Comparison of ENCODE assay signal across 24 mouse cellular contexts in the genomic region with DNA sequence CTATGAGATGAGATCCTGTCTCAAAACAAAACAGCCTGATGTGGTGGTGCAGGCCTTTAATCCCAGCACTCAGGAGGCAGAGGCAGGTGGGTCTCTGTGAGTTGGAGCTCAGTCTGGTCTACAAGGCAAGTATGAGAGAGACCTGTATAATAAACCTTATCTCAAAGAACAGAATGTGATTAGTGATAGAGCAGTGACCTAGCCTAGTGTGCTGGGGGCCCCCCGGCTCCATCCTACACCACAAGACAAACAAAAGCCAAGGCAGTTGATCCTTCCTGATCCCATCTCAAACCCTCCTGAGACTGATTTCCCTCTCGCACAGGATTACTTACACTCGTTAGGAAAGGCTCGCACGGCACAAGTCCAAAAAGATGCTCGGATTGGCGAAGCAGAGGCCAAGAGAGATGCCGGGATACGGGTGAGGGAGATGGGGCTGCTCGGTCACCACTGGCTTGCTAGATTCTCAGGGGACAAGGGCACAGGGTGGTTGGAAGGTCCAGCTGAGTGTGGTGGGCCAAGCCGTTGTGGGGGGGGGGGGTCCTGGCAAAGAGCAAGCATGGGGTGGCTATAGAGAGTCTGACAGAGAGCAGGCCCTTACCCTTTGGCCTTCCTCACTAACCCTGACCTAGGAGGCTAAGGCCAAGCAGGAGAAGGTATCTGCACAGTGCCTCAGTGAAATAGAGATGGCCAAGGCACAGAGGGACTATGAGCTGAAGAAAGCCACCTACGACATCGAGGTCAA. TPM values are rescaled to one million over a fixed set of nuclear protein-coding genes. Genes with fewer than 3 reads are reported as not detected.
A peak's percentile ranks its signal among the peaks of the same experiment; 100 is the strongest.
DNase-seq lines count a peak whose midpoint lies in the region; ATAC-seq lines count a peak whose summit lies in the region.
"Had no signal": no experiment of that assay in that cellular context is flagged by ENCODE, and none has a peak within 500 bp of the region (broad histone marks: within the 10 kb centered on the region; RNA-seq: fewer than 3 reads in every experiment).

No protein-coding gene starts in this region.

- peaks cover 75% of the 10 kb centered on the region for H3K4me1 ChIP-seq in erythroblast, embryonic 14.5 days (ENCODE audit: control insufficient read depth)
- H3K4me1 ChIP-seq in megakaryocyte, embryonic 14.5 days, result peaks cover 66% of the 10 kb centered on the region
- H3K4me1 ChIP-seq in embryonic facial prominence, embryonic 10.5 days, result peaks cover 49% of the 10 kb centered on the region

- H3K9me3 ChIP-seq in erythroblast, embryonic 14.5 days (ENCODE audit: control insufficient read depth, low read length), result no peaks in the 10 kb centered on the region
- H3K9me3 ChIP-seq in megakaryocyte, embryonic 14.5 days, result no peaks in the 10 kb centered on the region
- no peaks in the 10 kb centered on the region for H3K9me3 ChIP-seq in embryonic facial prominence, embryonic 10.5 days
- H3K9me3 ChIP-seq: forebrain, embryonic 10.5 days; hindbrain, embryonic 13.5 days; limb, embryonic 10.5 days; limb, embryonic 15.5 days; lung, embryonic 15.5 days had no signal

- H3K36me3 ChIP-seq in erythroblast, embryonic 14.5 days (ENCODE audit: control insufficient read depth), result peaks cover 58% of the 10 kb centered on the region
- H3K36me3 ChIP-seq in megakaryocyte, embryonic 14.5 days (replicated peaks; ENCODE audit: low read length), result peaks cover 63% of the 10 kb centered on the region
- H3K36me3 ChIP-seq in embryonic facial prominence, embryonic 10.5 days (replicated peaks), result peaks cover 51% of the 10 kb centered on the region

- no peak for ATAC-seq in erythroblast, adult 5-6 weeks (replicated peaks; ENCODE audit: low FRiP score, poor library complexity, severe bottlenecking)
- no peak for ATAC-seq in megakaryocyte, adult 5-6 weeks (ENCODE audit: poor library complexity, severe bottlenecking)
- ATAC-seq: forebrain, embryonic 16.5 days; intestine, embryonic 16.5 days had no signal

- H3K27ac ChIP-seq in embryonic facial prominence, embryonic 10.5 days (replicated peaks), result no peak overlapping the region
- H3K27ac ChIP-seq: forebrain, embryonic 10.5 days; hindbrain, embryonic 13.5 days; limb, embryonic 15.5 days; lung, embryonic 15.5 days had no signal

- H3K27me3 ChIP-seq in erythroblast, embryonic 14.5 days (ENCODE audit: control insufficient read depth), result peaks cover 13% of the 10 kb centered on the region
- H3K27me3 ChIP-seq in megakaryocyte, embryonic 14.5 days (replicated peaks), result no peaks in the 10 kb centered on the region
- H3K27me3 ChIP-seq in embryonic facial prominence, embryonic 10.5 days (replicated peaks; ENCODE audit: low read depth, poor library complexity, severe bottlenecking), result peaks cover 20% of the 10 kb centered on the region
- H3K27me3 ChIP-seq: limb, embryonic 15.5 days; lung, embryonic 15.5 days had no signal

- peak overlapping the region; percentile 86 for H3K4me3 ChIP-seq in erythroblast, embryonic 14.5 days (replicated peaks)
- H3K4me3 ChIP-seq in megakaryocyte, embryonic 14.5 days (replicated peaks), result peak overlapping the region; percentile 98
- peak overlapping the region; percentile 5; the same call in 1 of the 2 replicates for H3K4me3 ChIP-seq in embryonic facial prominence, embryonic 10.5 days
- H3K4me3 ChIP-seq: lung, embryonic 15.5 days had no signal

- DNase-seq in embryonic facial prominence, embryonic 10.5 days (ENCODE audit: low spot score), result no peak
- no peak for DNase-seq in thymus, postnatal 25 days
- DNase-seq in retina, embryonic 14.5 days (ENCODE audit: low spot score), result no peak
- DNase-seq: adrenal gland, postnatal 14 days; cerebellum, adult 11-12 months; gastrocnemius, postnatal 10 days; heart, postnatal 4 days; kidney, adult 8-10 months; layer of hippocampus, postnatal 36 days; midbrain, embryonic 14.5 days; right cerebral cortex, adult 18-20 months; spleen, adult 18-20 months; thymus, postnatal 14 days had no signal

- 93% methylated on average over 13 of the region's 13 CpGs for WGBS in embryonic facial prominence, embryonic 10.5 days

RNA-seq across cellular contexts. Expression of a gene that starts 2.2 kb away (rescaled TPM):
- polyA plus RNA-seq in erythroblast, embryonic 14.5 days (2012), result 8.2 and 11.6 TPM in 2 replicates
- total RNA-seq in erythroblast, adult 5-6 weeks (2015; ENCODE audit: low replicate concordance), result 20.9 and 37.8 TPM in 2 replicates
- total RNA-seq in erythroblast, adult 5-6 weeks (2017; ENCODE audit: low replicate concordance), result 26.1 and 57.7 TPM in 2 replicates
- 43.6 and 163 TPM in 2 replicates for polyA plus RNA-seq in megakaryocyte, embryonic 14.5 days (2012; ENCODE audit: insufficient read depth, low replicate concordance)
- 73.5 and 95.0 TPM in 2 replicates for total RNA-seq in megakaryocyte, adult 5-6 weeks (2015)
- total RNA-seq in megakaryocyte, adult 5-6 weeks (2017), result 124 and 127 TPM in 2 replicates
- polyA plus RNA-seq in embryonic facial prominence, embryonic 10.5 days (2016; fragmentation: Nextera tagmentation; extraction: Ambion mirVana), result 45.9 and 49.2 TPM in 2 replicates

RNA-seq across cellular contexts. Expression of a gene that starts 3.8 kb away (rescaled TPM):
- 14.0 and 14.8 TPM in 2 replicates for polyA plus RNA-seq in erythroblast, embryonic 14.5 days (2012)
- 7.5 and 11.9 TPM in 2 replicates for total RNA-seq in erythroblast, adult 5-6 weeks (2015; ENCODE audit: low replicate concordance)
- total RNA-seq in erythroblast, adult 5-6 weeks (2017; ENCODE audit: low replicate concordance), result 2.1 and 8.0 TPM in 2 replicates
- polyA plus RNA-seq in megakaryocyte, embryonic 14.5 days (2012; ENCODE audit: insufficient read depth, low replicate concordance), result 62.2 and 65.8 TPM in 2 replicates
- total RNA-seq in megakaryocyte, adult 5-6 weeks (2015), result 21.1 and 22.8 TPM in 2 replicates
- 15.7 and 20.5 TPM in 2 replicates for total RNA-seq in megakaryocyte, adult 5-6 weeks (2017)
- 3.7 and 4.4 TPM in 2 replicates for polyA plus RNA-seq in embryonic facial prominence, embryonic 10.5 days (2016; fragmentation: Nextera tagmentation; extraction: Ambion mirVana)

RNA-seq across cellular contexts. Expression of a gene that starts 12.8 kb away (rescaled TPM):
- 56.9 and 99.3 TPM in 2 replicates for polyA plus RNA-seq in erythroblast, embryonic 14.5 days (2012)
- total RNA-seq in erythroblast, adult 5-6 weeks (2015; ENCODE audit: low replicate concordance), result 243 and 249 TPM in 2 replicates
- 216 and 335 TPM in 2 replicates for total RNA-seq in erythroblast, adult 5-6 weeks (2017; ENCODE audit: low replicate concordance)
- polyA plus RNA-seq in megakaryocyte, embryonic 14.5 days (2012; ENCODE audit: insufficient read depth, low replicate concordance), result 96.5 and 217 TPM in 2 replicates
- 649 TPM in 2 replicates for total RNA-seq in megakaryocyte, adult 5-6 weeks (2015)
- 751 and 811 TPM in 2 replicates for total RNA-seq in megakaryocyte, adult 5-6 weeks (2017)
- 1,654 and 1,662 TPM in 2 replicates for polyA plus RNA-seq in embryonic facial prominence, embryonic 10.5 days (2016; fragmentation: Nextera tagmentation; extraction: Ambion mirVana)

RNA-seq across cellular contexts. Expression of a gene that starts 16.0 kb away (rescaled TPM):
- polyA plus RNA-seq in erythroblast, embryonic 14.5 days (2012), result 0.91 and 1.1 TPM in 2 replicates
- 20.4 and 30.9 TPM in 2 replicates for total RNA-seq in erythroblast, adult 5-6 weeks (2015; ENCODE audit: low replicate concordance)
- total RNA-seq in erythroblast, adult 5-6 weeks (2017; ENCODE audit: low replicate concordance), result 12.4 and 16.4 TPM in 2 replicates
- polyA plus RNA-seq in megakaryocyte, embryonic 14.5 days (2012; ENCODE audit: insufficient read depth, low replicate concordance), result 1.2 and 2.3 TPM in 2 replicates
- total RNA-seq in megakaryocyte, adult 5-6 weeks (2015), result 37.6 and 62.8 TPM in 2 replicates
- total RNA-seq in megakaryocyte, adult 5-6 weeks (2017), result 17.3 and 18.6 TPM in 2 replicates
- polyA plus RNA-seq in embryonic facial prominence, embryonic 10.5 days (2016; fragmentation: Nextera tagmentation; extraction: Ambion mirVana), result 18.4 and 21.2 TPM in 2 replicates

RNA-seq across cellular contexts. Expression of a gene that starts 35.8 kb away (rescaled TPM):
- polyA plus RNA-seq in erythroblast, embryonic 14.5 days (2012), result 1.7 and 2.8 TPM in 2 replicates
- 12.9 and 15.0 TPM in 2 replicates for total RNA-seq in erythroblast, adult 5-6 weeks (2015; ENCODE audit: low replicate concordance)
- 3.2 and 20.0 TPM in 2 replicates for total RNA-seq in erythroblast, adult 5-6 weeks (2017; ENCODE audit: low replicate concordance)
- polyA plus RNA-seq in megakaryocyte, embryonic 14.5 days (2012; ENCODE audit: insufficient read depth, low replicate concordance), result 5.6 TPM in 1 of 2 replicates, not detected in the other
- 88.5 and 114 TPM in 2 replicates for total RNA-seq in megakaryocyte, adult 5-6 weeks (2015)
- total RNA-seq in megakaryocyte, adult 5-6 weeks (2017), result 80.1 and 82.8 TPM in 2 replicates
- polyA plus RNA-seq in embryonic facial prominence, embryonic 10.5 days (2016; fragmentation: Nextera tagmentation; extraction: Ambion mirVana), result 64.6 and 65.1 TPM in 2 replicates

Comparison
In these comparisons a context has a peak if more than half of its experiments do, and no peak if none do; other contexts are left out.
1. H3K4me3 ChIP-seq: peak in every context shown above with its lines; median percentile 98 in megakaryocyte, embryonic 14.5 days; 86 in erythroblast, embryonic 14.5 days; 5 in embryonic facial prominence, embryonic 10.5 days.